Mouse (Mus musculus): Measurements from ENCODE around the gene Kif1bp. TPM values are rescaled to one million over a fixed set of nuclear protein-coding genes. Genes with fewer than 3 reads are reported as not detected.

The Kif1bp gene
- total RNA-seq, 2 experiments from 2014 or later = 54.4 to 56.1 TPM

DNA sequence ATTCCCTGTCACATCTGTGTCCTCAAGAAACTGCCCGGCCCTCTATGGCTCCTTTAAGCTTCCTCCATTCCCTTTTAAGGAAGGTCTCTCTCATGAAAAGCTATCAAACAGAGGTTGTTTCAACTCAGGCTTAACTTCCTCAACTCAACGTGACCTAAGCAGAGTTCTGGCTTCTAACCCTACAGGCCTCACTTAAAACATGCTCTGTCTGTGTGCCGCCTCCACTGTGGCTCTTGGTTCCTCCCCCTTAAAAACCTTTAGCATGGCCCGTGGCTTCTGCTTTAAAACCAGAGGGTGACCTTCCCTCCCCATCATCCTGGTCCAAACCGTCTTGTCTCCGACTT is 21.7 kb downstream of the Kif1bp start:
- DNase-seq = no peak

- no peak for DNase-seq
Observed at GRCm38 (mm10) chr10:62555705-62556557, 22.3 kb downstream of the Kif1bp start.

DNA sequence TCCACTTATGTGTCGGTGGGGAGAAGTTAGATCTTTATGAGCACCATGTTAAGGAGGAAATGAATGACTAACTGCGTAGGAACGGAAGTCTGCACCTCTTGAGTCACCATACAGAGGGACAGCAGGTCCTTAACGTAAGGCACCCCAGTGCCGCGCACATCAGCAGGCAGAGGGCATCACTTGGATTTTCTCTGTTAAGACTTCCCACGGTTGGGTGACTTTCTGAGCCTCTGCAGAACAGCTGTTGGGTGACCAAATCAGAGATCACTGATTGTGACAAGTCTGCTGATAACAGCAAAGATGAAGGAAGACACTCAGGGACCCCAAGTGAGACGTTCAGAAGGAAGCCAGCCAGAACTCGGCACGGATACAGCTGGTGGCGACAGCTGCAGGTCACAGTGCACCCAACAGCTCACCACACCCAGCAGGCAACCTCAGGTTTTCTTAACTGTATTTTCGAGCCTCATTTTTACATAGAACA is 24.6 kb downstream of the Kif1bp start:
- DNase-seq = no peak

GRCm38 (mm10) chr10:62550787-62551300 is 27.4 kb downstream of the Kif1bp start:
- DNase-seq = no peak

GRCm38 (mm10) chr10:62549523-62550166 is 28.6 kb downstream of the Kif1bp start:
- DNase-seq = peak; percentile 78 to 79

DNA sequence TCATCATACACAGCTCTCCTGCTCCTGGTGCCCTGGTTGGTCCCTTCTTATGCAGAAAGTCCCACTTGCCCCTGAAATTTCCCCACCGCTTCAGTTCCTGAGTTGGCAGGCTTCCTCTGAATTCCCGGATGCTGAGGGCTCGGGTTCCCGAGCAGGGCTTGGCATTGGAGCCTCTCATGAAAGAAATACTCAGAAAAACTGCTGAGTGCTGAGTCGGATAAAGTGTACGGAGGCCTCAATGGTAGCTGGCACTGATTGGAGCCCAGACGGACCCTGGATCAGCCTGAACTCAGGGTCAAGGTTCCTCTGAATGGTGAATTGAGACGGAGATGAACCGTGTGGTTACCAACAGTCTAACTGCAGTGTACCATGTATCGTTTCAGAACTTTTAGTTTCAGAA is 31.8 kb downstream of the Kif1bp start:
- DNase-seq = no peak

DNA sequence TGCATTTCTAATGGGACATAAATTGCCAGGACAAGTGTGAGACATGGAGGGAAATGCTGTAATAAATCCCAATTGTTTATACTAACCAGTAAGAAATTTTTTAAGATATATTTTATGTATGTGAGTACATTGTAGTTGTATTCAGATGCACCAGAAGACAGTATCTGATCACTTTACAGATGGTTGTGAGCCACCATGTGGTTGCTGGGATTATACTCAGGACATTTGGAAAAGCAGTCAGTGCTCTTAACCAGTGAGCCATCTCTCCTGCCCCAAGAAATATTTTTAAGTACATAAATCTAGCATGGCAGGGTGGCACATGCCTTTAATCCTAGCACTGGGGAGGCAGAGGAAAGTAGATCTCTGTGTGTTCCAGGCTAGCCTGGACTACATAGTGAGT is 32.5 kb downstream of the Kif1bp start:
- no peak for DNase-seq

DNA sequence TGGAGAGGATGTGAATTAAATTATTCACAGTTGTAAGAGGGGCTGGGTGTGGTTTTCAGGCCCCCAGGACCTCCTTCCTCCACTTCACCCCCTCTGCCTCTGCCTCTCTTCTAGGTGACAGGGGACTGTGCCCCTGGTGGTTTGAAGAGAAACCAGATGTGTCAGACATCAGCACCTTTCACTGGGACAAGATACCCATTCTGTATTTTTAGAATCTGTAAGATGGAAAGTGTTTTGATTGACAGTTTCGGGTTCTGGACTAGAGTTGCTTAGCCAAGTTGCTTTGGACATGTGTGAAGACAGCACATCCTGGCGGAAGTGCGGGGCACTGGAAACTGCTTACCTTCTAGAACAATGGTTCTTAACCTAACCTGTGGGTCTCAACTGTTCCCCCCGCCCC is 33.9 kb downstream of the Kif1bp start:
- no peak for DNase-seq

DNA sequence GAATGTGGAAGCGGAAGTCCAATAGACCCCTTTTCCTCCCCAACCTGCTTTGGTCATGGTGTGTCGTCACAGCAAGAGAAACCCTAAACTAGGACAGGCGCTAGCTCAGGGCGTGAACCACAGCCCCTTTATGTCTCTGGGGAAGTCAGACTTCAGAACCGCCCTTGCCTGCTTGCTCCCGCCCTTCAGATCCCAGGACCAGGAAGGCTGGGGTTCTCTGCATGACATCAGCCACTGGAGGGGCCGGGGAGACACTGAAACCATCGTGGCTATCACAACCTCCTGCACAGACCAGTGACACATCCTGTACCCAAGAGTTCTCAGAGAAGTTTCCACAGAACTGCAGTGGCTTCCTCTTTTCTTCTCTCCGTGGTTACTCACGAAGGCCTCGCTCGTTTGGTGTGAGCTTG is 34.9 kb downstream of the Kif1bp start:
- DNase-seq = peak; percentile 13 to 14

DNA sequence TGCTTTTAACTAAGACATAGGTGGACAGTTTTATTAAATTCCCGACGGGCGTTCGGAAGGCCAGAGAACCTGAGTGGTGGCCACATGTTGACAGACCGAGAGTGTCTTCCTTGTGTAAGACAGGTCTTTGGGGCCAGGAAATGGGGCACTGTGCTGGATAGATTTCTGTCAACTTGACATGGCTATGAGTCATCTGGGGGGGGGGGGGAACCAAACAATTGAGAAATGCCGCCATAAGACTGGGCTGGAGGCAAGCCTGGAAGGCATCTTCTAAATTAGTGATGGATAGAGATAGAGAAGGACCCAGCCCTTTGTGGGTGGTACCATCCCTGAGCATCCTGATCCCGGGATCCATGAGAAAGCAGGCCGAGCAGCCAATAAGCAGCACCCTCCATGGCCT is 35.3 kb downstream of the Kif1bp start:
- no peak for DNase-seq

DNA sequence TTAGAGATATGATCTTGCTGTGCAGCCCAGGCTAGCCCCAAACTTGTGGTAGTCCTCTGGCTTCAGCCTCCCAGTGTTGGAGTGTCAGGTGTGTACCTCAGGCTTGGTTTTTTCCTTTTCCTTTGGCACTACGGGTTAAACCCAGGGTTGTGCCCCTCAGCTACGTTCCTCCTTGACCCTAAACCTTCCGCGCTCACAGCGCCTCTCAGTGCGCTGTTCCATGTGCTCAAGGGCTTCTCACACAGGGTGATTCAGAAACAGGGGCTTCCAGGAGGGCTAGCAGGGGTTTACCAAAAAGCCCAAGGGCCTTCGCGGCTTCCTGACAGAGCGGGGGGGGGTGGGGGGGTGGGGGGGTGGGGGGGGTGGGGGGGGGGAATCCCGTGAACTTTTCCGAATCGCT is 35.8 kb downstream of the Kif1bp start:
- no peak for DNase-seq

DNA sequence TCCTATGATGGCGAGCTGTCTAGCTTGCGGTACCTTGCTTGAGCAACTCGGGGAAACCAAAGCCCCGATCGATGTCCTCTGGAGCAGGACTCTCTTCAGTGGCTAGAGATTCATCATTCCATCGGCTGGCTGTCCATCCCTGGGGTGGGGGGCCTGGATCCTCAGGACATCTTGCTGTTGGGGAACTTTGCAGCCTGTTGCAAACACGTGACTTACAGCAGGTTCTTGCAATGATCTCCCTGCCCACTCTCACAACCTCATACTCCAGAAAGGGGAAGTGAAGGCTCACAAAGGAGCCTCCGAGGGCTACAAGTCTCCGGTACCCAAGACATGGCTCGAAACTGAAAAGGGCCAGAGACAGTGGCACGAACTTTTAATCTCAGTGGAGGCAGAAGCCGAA is 36.8 kb downstream of the Kif1bp start:
- DNase-seq = no peak

- no peak for DNase-seq
Observed at GRCm38 (mm10) chr10:62540800-62541199, 37.5 kb downstream of the Kif1bp start.

DNA sequence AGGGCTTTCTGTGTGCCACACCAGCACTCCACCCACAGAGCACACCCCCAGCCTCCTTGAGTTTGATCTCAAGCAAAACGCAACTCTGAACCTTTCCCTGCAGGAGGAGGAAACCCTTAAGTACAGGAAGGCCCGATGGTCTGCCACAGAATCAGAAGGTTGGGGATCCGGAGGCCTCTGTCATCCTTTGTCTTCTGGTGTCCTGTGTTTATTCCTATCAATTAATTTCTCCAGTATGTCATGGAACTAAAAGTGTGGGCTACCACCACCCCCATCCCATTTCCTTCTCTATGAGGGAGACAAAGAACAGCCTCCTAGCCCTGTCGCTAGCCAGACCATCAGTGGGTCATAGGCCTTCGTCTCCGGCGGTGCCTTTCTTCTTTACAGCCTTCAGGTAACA is 43.7 kb downstream of the Kif1bp start:
- no peak for DNase-seq

- peak; percentile 28 to 36 for DNase-seq
Observed at GRCm38 (mm10) chr10:62532832-62533231, 45.4 kb downstream of the Kif1bp start.

DNA sequence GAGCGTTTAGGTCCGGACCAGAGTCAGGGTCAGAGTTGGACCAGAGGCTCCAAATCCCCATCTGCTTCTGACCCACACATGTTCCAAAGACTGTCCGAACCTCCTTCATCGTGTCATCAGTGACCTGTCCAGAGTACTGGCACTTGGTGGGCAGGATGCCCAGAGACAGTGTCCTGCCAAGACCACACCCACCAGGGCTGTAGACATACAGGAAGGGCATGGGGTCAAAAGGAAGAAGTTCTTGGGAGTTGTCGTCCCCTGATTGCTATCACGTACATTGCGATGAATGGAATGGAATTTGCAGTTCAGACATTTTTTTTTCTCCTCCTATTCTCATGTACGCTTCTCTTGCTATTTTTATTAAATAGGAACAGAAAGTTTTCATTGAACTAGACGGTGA is 48.1 kb downstream of the Kif1bp start:
- DNase-seq = peak; percentile 63 to 67

GRCm38 (mm10) chr10:62527351-62527750 is 50.9 kb downstream of the Kif1bp start, which contains the start of gene Srgn:
TSS of gene Srgn (minus strand) at chr10:62527451.
- DNase-seq = no peak

DNA sequence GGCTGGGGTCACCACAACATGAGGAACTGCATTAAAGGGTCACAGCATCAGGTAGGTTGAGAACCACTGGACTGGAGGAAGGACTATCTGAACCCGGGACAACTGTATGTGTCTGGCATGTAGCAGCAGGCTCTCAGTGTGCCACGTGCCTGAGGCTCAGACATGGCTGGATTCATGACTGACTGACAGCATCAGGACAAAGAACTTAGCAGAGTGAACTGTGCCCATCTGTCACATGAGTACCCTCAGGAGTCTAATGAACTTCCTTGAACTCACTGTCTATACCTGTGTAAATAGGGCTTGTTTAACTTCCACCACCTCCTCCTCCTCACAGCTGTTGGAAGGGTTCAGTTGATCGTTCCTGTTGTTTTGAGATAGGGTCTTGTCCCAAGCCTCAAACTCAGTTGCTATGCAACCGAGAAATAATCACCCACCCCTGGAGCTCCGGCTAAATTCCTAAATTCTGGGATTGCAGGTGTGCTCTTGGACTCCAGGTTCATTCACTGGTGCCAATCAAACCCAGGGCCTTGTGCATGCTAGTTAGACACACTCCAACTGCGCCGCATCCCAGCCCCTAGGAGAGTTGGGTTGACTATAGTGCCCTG is 55.8 kb downstream of the Kif1bp start:
- no peak for DNase-seq

- DNase-seq = no peak
Observed at GRCm38 (mm10) chr10:62521763-62522162, 56.5 kb downstream of the Kif1bp start.

DNA sequence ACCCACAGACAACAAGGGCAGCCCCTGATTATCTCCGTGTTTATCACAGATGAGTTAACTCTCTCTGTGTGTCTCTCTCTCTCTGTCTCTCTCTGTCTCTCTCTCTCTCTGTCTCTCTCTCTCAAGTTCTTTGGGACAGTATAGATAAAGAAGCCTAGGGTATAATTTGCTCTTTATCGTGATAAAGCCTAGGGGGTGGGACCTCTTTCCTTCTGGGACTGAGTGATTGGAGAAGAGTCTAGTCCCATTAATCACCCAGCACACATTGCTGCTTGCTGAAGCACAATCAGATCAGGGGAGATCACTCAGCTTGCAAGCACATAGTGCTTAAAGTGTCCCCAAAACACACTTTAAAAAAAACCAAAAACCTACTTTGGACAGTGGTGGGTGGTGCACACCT is 57.3 kb downstream of the Kif1bp start:
- DNase-seq = no peak

DNA sequence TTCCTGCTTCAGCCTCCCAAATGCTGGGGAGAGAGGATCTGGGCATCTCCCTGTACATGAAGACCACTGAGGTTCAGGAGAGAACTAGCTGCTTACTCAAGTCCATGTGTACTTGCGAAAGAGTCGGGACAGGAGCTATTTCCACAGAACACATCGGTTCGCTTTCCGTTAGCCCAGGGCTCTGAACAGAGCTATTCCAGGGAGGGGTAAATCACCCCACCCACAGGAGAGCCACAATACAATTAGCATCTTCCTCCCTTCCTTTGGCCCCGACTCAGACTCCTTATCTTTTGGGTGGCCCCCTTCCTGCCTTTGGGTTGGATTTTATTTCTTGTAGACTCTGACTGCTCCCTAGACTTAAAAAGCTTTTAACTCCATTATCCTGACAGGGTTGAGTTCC is 60.7 kb downstream of the Kif1bp start:
- no peak for DNase-seq

GRCm38 (mm10) chr10:62512855-62513254 is 65.4 kb downstream of the Kif1bp start:
- no peak for DNase-seq

GRCm38 (mm10) chr10:62511528-62511927 is 66.7 kb downstream of the Kif1bp start:
- DNase-seq = no peak
